Mouse (Mus musculus): ENCODE results near the gene Boc. TPM values are rescaled to one million over a fixed set of nuclear protein-coding genes. Genes with fewer than 3 reads are reported as not detected.

Gene Boc
- polyA plus RNA-seq, 1 experiment from 2014 or later, result 57.6 TPM

GRCm38 (mm10) chr16:44565328-44566210 lies 6.9 kb upstream of the Boc start:
- H3K9ac ChIP-seq, result peak overlapping the region; percentile 10; the same call in 1 of the 2 replicates
- peak overlapping the region; percentile 19 for H3K4me3 ChIP-seq
- peak overlapping the region; percentile 44 for H3K4me2 ChIP-seq
- H3K27ac ChIP-seq, result no peak overlapping the region; the same call in 1 of the 2 replicates
- 29% methylated on average over 22 of the region's 22 CpGs for WGBS
- no peaks in the 10 kb centered on the region for H3K9me3 ChIP-seq
- H3K36me3 ChIP-seq, result no peaks in the 10 kb centered on the region
- no peaks in the 10 kb centered on the region for H3K27me3 ChIP-seq
- no peak for ATAC-seq (ENCODE audit: insufficient number of reproducible peaks, low FRiP score, low TSS enrichment, low read depth)
- peaks cover 15% of the 10 kb centered on the region for H3K4me1 ChIP-seq

GRCm38 (mm10) chr16:44564359-44564758 lies 5.7 kb upstream of the Boc start:
- no peak overlapping the region for H3K4me3 ChIP-seq
- H3K27ac ChIP-seq, result no peak overlapping the region

DNA sequence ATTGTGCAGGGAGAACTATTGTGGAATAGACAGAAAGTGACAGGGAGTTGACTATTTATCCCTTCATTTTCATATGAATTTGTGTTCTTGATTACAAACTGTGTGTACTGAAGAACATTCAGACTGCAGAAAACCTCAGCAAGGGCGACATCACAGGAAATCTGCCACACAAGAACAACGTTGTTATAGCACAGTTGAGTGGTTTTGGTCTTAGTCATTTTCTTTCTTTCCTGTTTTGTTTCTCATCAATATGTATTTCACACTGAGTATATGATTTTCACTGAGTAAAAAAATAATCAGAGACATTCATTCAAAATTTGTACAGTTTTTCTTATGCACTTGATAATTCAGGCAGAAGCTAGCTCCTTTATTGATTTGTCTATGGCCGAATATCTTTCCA lies 3.4 kb upstream of the Boc start:
- Histone ChIP-seq H3K27me3 (no peaks in the 10 kb centered on the region), H3K27ac (no peak overlapping the region), H3K4me3 (no peak overlapping the region), H3K9me3 (no peaks in the 10 kb centered on the region), H3K4me1 (peaks cover 29% of the 10 kb centered on the region), H3K4me2 (no peak overlapping the region), H3K9ac (no peak overlapping the region), H3K36me3 (no peaks in the 10 kb centered on the region)
- 75% methylated on average over 3 of the region's 3 CpGs for WGBS
- ATAC-seq (ENCODE audit: insufficient number of reproducible peaks, low FRiP score, low TSS enrichment, low read depth), result no peak

More at GRCm38 (mm10) chr16:44564359-44564758, 5.7 kb upstream of the Boc start:
- H3K27me3 ChIP-seq, result no peaks in the 10 kb centered on the region
- 56% methylated on average over 8 of the region's 8 CpGs for WGBS
- H3K36me3 ChIP-seq, result no peaks in the 10 kb centered on the region
- no peak overlapping the region for H3K4me2 ChIP-seq
- H3K4me1 ChIP-seq, result peaks cover 25% of the 10 kb centered on the region
- ATAC-seq (ENCODE audit: insufficient number of reproducible peaks, low FRiP score, low TSS enrichment, low read depth), result no peak
- H3K9ac ChIP-seq, result no peak overlapping the region
- H3K9me3 ChIP-seq, result no peaks in the 10 kb centered on the region

GRCm38 (mm10) chr16:44560214-44560613 lies 1.5 kb upstream of the Boc start:
- ATAC-seq (ENCODE audit: insufficient number of reproducible peaks, low FRiP score, low TSS enrichment, low read depth), result no peak
- Histone ChIP-seq H3K9ac (no peak overlapping the region), H3K27ac (peak overlapping the region; percentile 50; the same call in 1 of the 2 replicates), H3K9me3 (no peaks in the 10 kb centered on the region), H3K4me2 (no peak overlapping the region), H3K36me3 (no peaks in the 10 kb centered on the region), H3K4me1 (peaks cover 32% of the 10 kb centered on the region), H3K4me3 (no peak overlapping the region), H3K27me3 (no peaks in the 10 kb centered on the region)
- 23% methylated on average over 1 of the region's 1 CpGs for WGBS

DNA sequence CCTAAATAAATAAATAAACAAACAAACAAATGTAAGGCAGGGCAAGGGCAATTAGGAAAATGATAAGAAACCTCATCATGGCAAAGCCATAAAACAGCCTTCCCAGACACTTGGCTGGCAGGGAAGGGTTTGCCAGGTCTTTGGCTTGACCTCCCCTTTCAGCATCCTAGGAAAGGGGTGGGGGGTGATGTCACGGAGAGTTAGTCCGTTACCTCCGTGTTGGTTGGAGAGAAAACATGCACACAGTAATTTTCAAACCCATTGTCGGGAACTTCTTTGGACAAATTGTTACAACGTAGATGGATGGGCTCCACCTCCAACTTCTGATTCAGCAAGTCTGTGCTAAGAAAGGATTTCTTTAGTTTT lies 616 bp upstream of the Boc start:
- Histone ChIP-seq H3K4me3 (peak overlapping the region; percentile 93), H3K27ac (peak overlapping the region; percentile 50; the same call in 1 of the 2 replicates), H3K4me1 (peaks cover 31% of the 10 kb centered on the region), H3K9ac (no peak overlapping the region), H3K27me3 (no peaks in the 10 kb centered on the region), H3K9me3 (no peaks in the 10 kb centered on the region), H3K4me2 (peak overlapping the region; percentile 63), H3K36me3 (no peaks in the 10 kb centered on the region)
- WGBS, result 17% methylated on average over 5 of the region's 5 CpGs
- ATAC-seq (ENCODE audit: insufficient number of reproducible peaks, low FRiP score, low TSS enrichment, low read depth), result no peak

GRCm38 (mm10) chr16:44557661-44558470 lies 831 bp downstream of the Boc start:
- peaks cover 44% of the 10 kb centered on the region for H3K4me1 ChIP-seq
- peak overlapping the region; percentile 100 for H3K27ac ChIP-seq
- under 1% methylated on average over 47 of the region's 47 CpGs for WGBS
- peak overlapping the region; percentile 100 for H3K9ac ChIP-seq
- peak overlapping the region; percentile 63 for H3K4me2 ChIP-seq
- no peaks in the 10 kb centered on the region for H3K27me3 ChIP-seq
- no peaks in the 10 kb centered on the region for H3K9me3 ChIP-seq
- H3K36me3 ChIP-seq, result no peaks in the 10 kb centered on the region
- peak overlapping the region; percentile 93 for H3K4me3 ChIP-seq
- peak; percentile 35 for ATAC-seq (ENCODE audit: insufficient number of reproducible peaks, low FRiP score, low TSS enrichment, low read depth)

- Histone ChIP-seq H3K27ac (peak overlapping the region; percentile 100), H3K27me3 (no peaks in the 10 kb centered on the region), H3K36me3 (no peaks in the 10 kb centered on the region), H3K9me3 (no peaks in the 10 kb centered on the region), H3K9ac (peak overlapping the region; percentile 100), H3K4me2 (peak overlapping the region; percentile 63), H3K4me3 (peak overlapping the region; percentile 93), H3K4me1 (peaks cover 52% of the 10 kb centered on the region)
- no peak for ATAC-seq (ENCODE audit: insufficient number of reproducible peaks, low FRiP score, low TSS enrichment, low read depth)
- WGBS, result 9% methylated on average over 7 of the region's 7 CpGs
These were observed 1.6 kb downstream of the Boc start for GRCm38 (mm10) chr16:44557084-44557483.

DNA sequence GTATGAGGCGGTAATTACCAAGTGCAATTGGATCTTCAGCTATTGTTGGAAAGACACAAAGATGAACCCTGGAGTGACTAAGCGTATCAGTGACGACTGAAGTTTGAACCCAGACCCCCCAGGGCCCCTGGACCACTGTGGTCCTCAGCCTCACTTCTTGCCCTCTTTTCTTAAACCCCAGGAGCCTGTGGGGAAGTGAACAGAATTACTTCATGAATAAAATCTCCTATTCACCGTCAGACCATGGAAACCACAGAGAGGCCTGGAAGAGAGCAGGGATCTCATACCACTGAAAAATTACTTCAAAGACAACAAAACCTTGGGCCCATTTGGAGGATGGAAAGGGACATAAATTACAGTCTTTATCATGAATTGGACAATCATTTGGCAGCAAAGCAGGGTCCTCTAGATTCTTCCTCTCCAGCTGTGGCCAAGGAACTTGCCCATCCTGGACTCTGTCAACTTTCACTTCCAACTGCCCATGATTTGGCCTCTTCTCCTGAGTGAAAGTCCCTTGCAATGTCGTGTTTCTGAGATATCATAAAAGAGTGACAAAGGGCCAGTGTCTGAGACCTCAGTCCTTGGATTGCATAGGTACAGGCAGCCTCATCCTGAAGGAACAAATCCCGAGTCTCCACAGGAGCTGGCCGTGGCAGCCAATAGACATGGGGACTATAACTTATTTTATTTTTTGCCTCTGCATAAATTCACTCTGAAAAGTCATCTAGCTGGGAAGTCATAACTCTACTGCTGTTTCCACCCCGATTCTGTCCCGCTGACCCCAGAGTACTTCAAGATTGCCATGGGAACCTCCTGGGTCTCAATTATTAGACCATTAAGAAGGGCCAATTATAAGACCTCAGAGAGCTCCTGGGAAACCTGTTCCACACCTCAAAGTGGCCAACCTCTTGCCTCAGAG lies 2.6 kb downstream of the Boc start:
- ATAC-seq (ENCODE audit: insufficient number of reproducible peaks, low FRiP score, low TSS enrichment, low read depth), result no peak
- Histone ChIP-seq H3K9me3 (no peaks in the 10 kb centered on the region), H3K4me2 (peak overlapping the region; percentile 63), H3K9ac (peak overlapping the region; percentile 100), H3K4me1 (peaks cover 61% of the 10 kb centered on the region), H3K36me3 (0 out of 2 replicates have a peak, but pooled peaks cover 2% of the 10 kb centered on the region), H3K27me3 (no peaks in the 10 kb centered on the region), H3K4me3 (peak overlapping the region; percentile 93), H3K27ac (peak overlapping the region; percentile 100)
- WGBS, result 37% methylated on average over 9 of the region's 9 CpGs

- H3K9ac ChIP-seq, result no peak overlapping the region
- no peaks in the 10 kb centered on the region for H3K27me3 ChIP-seq
- no peaks in the 10 kb centered on the region for H3K9me3 ChIP-seq
- 62% methylated on average over 8 of the region's 8 CpGs for WGBS
- H3K4me1 ChIP-seq, result peaks cover 65% of the 10 kb centered on the region
- H3K4me2 ChIP-seq, result peak overlapping the region; percentile 31
- ATAC-seq (ENCODE audit: insufficient number of reproducible peaks, low FRiP score, low TSS enrichment, low read depth), result no peak
- H3K4me3 ChIP-seq, result no peak overlapping the region
- 0 out of 2 replicates have a peak, but pooled peaks cover 4% of the 10 kb centered on the region for H3K36me3 ChIP-seq
- H3K27ac ChIP-seq, result no peak overlapping the region
These were observed 4.8 kb downstream of the Boc start for GRCm38 (mm10) chr16:44553861-44554260.

DNA sequence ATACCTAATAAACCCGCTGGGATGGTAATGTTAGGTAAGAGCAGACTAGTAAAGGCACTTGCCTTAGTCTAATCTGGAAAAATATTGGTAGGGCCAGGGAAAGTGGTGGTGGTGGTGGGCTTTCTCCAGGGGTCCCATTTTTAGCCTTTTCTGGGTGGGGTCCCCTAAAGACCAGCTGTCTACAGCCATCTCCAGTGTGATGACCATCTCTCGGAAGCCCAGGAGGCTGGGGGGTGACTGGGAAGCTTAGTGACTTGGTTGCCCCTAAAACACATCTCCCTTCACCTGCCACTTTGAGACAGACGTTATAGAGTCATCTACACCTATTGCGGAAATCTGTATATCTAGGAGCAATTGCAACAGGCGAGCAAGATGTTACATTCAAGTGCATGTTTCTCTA lies 6.0 kb downstream of the Boc start:
- peaks cover 70% of the 10 kb centered on the region for H3K4me1 ChIP-seq
- H3K4me3 ChIP-seq, result no peak overlapping the region
- peak overlapping the region; percentile 31 for H3K4me2 ChIP-seq
- peaks cover 12% of the 10 kb centered on the region for H3K36me3 ChIP-seq
- H3K27ac ChIP-seq, result peak overlapping the region; percentile 24; the same call in 1 of the 2 replicates
- no peak for ATAC-seq (ENCODE audit: insufficient number of reproducible peaks, low FRiP score, low TSS enrichment, low read depth)
- no peak overlapping the region for H3K9ac ChIP-seq
- H3K27me3 ChIP-seq, result no peaks in the 10 kb centered on the region
- no peaks in the 10 kb centered on the region for H3K9me3 ChIP-seq
- 65% methylated on average over 5 of the region's 5 CpGs for WGBS

GRCm38 (mm10) chr16:44552036-44552435 lies 6.7 kb downstream of the Boc start:
- H3K4me3 ChIP-seq, result 0 out of 2 replicates have a peak overlapping the region, but pooled peaks have one; percentile 1

More at GRCm38 (mm10) chr16:44552036-44552435, 6.7 kb downstream of the Boc start:
- 0 out of 2 replicates have a peak overlapping the region, but pooled peaks have one; percentile 10 for H3K9ac ChIP-seq
- peaks cover 19% of the 10 kb centered on the region for H3K36me3 ChIP-seq
- 48% methylated on average over 2 of the region's 2 CpGs for WGBS
- peak overlapping the region; percentile 44; the same call in 1 of the 2 replicates for H3K27ac ChIP-seq
- peak overlapping the region; percentile 33; the same call in 1 of the 2 replicates for H3K4me2 ChIP-seq
- H3K4me1 ChIP-seq, result peaks cover 77% of the 10 kb centered on the region
- H3K27me3 ChIP-seq, result no peaks in the 10 kb centered on the region
- no peaks in the 10 kb centered on the region for H3K9me3 ChIP-seq
- no peak for ATAC-seq (ENCODE audit: insufficient number of reproducible peaks, low FRiP score, low TSS enrichment, low read depth)

Data from limb, embryonic 15.5 days (tissue).